Mouse (Mus musculus) testis, postnatal 10 days (tissue): ENCODE measurements around the gene Asb15.

Experiments used
- DNase-seq: peaks from one replicate; pipeline ENCODE4 v3.0.0; 2021; ENCODE audit warnings: low spot score

Gene Asb15

DNA sequence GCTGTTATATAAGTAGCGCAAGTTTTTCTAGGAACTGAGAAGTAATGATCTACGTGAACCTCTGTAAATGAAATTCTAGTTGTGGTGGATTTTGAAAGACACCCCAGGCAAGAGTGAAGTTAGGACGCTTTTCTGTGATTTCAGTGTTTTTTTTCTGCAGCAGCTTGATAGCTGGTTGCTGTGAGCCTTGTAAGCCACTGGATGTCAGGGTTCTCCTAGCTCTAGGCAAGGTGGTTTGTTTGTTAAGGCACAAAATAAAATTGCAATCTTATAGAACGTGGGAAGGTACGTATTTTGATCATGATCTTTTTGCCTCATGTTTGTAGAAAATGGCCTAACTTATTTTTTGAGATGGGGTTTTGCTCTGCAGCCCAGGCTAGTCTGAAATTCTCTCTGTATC lies 41.0 kb downstream of the Asb15 start:
- DNase-seq = no peak

GRCm38 (mm10) chr6:24569711-24570110 lies 41.8 kb downstream of the Asb15 start:
- DNase-seq = no peak

GRCm38 (mm10) chr6:24570278-24570677 lies 42.3 kb downstream of the Asb15 start:
- DNase-seq = no peak

DNA sequence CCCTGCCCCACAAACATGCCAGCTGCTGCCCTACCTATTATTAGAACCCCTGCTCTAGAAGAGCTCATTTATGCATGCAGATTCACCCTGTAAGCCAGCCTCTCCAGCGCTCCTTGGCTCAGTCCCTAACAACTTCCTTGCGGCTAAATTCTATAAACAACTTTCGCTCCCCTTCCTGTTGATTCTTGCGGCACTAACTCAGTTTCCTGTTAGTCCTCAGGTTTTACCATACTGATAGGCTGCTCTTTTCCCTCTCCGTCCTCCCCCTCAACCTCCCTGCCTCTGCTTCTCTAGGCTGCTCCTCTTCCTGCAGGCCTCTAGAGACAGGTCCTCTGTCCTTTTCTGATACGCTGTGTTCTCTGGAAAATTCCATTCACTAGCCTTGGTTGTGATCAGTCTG lies 43.2 kb downstream of the Asb15 start:
- DNase-seq = no peak

DNA sequence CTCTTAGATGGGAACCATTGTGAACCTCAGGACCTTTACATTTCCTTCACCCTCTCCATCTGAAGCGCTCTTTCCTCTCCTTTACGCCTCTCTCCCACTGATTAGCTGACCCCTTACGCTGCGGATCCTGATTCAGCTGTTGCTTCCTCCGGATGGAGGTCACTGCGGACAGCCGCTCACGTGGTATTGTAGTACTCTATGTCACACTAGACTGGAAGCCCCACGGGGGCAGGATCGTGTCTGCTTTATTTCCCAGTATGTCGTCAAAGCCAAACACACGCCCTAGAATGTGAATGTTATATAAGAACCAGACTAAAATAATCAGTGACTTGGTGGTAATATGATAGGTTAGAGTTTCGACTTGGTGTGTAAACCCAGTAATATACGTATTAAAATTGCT lies 44.5 kb downstream of the Asb15 start:
- DNase-seq = no peak

- no peak for DNase-seq
Measured at GRCm38 (mm10) chr6:24573319-24573718, 45.4 kb downstream of the Asb15 start.

GRCm38 (mm10) chr6:24583456-24583855 lies 55.5 kb downstream of the Asb15 start:
- DNase-seq = no peak

GRCm38 (mm10) chr6:24585431-24586310 lies 57.7 kb downstream of the Asb15 start:
- DNase-seq = no peak

DNA sequence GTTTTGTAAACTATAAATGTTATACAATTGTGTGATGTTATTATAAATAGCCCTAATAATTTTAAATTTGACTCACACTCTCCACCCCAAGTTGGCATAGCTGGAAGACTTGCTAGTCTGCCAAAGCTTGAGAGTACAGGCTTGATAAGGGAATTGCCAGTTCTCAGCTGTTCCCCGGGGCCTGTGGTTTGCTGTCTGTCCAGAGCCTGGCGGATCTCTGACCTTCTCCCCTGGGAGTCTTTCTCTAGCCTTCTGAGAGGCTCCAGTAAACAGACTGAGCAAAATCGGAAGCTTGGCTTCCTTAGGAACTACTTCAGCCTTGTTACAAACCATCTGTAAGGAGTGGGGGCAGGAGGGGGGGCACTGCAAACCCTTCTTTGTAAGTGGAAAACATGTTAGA lies 58.9 kb downstream of the Asb15 start:
- no peak for DNase-seq

DNA sequence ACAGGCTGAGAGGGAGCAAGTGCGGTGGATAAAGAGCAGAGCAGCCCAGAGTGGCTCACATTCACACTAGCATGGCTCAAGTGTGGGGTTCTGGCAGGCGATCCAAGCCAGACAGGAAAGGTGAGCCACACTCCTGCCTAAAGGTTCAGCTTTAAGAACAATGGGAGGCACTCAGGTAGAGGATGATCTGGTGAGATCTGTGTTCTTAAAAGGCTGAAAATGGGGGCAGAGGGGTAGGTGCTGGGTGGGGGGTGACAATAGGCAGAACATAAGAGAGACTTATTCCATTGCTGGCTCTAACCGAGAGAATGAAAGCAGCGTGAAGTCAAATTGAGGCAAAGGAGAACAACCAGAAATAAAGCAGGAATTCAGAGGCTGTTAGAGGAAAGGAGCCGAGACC lies 62.3 kb downstream of the Asb15 start:
- no peak for DNase-seq

- DNase-seq = no peak
Measured at GRCm38 (mm10) chr6:24591525-24592218, 63.7 kb downstream of the Asb15 start.

DNA sequence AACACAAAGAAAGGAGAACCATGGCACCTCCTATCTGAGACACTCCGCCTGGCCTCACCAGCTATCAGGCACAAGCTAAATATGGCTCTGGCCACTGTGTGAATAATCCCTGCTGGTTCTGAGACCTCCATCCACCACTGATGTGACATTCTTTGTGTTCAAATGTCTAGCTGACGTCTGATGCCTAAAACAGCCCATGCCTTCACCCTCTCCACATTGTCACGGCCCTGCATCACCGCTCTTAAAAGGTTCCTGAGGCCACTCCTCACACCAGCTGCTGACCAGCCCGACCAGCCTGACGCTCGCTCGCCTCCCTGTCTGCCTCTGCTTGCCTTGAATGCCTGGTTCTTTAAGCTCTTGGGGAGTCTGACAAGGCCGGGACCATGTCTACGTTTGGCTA lies 69.6 kb downstream of the Asb15 start, which contains the start of gene Lmod2:
Gene Lmod2 (plus strand): TSS at position 263 of the 400 bp plus-strand sequence.
- no peak for DNase-seq

DNA sequence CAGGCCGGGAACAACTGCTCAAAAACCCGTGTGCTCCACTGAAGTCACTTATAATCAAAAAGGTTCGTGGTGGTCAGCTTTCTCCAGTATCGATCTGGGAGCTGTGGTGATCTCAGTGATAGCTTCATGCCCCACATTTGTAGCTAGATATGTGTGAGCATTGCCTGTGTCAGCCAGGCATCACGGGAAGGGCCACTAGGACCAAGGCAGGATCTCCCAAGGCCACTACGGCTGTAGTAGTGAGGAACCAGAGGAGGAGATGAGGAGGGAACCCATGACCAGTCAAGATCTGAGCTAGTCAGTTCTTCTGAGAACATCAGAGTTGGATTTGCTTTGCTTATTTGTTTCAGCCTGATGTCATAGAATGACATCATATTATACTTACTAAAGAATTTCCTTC lies 71.2 kb downstream of the Asb15 start:
- DNase-seq = no peak

DNA sequence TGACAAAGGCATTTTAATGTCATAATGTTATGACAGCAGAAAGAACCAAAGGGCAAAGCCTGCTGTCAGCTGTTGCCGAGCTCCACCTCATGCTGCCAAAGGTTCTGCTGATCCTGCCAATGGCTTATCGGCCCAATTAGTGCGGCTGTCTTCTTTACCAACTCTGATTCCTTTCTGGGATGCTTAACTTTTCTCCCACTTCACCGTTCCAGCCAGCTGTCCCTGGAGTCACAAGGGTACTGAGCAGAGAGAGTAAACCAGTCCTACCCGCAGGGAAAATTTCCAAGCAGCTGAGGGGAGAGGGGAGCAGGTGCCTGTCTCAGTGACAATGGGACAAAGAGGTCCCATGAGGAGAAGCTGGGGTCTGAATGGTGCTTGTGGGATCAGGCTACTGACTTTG lies 71.7 kb downstream of the Asb15 start:
- no peak for DNase-seq

GRCm38 (mm10) chr6:24600134-24600533 lies 72.2 kb downstream of the Asb15 start:
- no peak for DNase-seq

DNA sequence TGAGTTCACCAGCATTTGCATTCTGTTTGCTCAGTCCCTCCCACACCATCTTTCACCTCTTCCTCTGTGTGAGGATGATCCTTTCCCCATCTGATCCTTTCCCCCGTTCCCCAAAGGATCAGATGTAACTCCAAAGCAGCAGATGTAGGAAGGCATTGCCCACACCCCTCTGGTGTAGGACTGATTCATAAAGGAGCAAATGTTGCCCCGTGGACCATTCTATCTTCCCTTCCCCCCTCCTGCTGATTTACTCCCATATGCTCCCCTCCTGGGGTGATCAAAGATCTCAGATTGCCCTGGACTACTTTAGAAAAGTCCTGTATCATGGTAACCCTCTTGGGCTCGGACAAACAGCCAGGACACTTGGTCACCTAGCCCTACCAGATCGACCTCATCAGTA lies 72.8 kb downstream of the Asb15 start:
- no peak for DNase-seq

DNA sequence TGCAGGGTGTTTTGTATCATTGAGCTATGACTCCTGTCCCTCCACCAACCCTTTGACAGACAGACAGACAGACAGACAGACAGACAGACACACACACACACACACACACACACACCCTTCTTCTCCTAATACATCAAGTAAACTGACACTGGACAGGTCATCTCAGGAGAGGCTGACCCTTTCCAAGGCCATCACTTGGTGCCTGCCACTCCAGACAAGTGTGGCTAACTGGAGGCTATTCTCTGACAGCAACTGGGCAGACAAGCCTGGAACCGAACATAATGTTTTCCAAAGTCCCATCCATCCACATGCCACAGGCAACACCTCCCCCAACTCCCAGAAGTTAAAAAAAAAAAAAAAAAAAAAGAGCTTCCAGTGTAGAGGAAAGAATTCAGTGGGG lies 73.7 kb downstream of the Asb15 start:
- DNase-seq = no peak

GRCm38 (mm10) chr6:24602351-24602750 lies 74.4 kb downstream of the Asb15 start:
- no peak for DNase-seq

GRCm38 (mm10) chr6:24602993-24603392 lies 75.0 kb downstream of the Asb15 start:
- DNase-seq = no peak

DNA sequence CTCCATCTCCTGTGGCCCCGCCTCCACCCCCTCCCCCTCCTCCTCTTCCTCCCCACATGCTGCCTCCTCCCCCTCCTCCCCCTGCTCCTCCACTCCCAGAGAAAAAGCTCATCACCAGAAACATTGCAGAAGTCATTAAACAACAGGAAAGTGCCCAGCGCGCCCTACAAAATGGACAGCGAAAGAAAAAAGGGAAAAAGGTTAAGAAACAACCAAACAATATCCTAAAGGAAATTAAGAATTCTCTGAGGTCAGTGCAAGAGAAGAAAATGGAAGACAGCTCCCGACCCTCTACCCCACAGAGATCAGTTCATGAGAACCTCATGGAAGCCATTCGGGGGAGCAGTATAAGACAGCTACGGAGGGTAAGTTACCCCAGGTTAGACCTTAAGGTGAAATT lies 76.3 kb downstream of the Asb15 start:
- no peak for DNase-seq

- DNase-seq = no peak
Measured at GRCm38 (mm10) chr6:24605631-24606030, 77.7 kb downstream of the Asb15 start.

DNA sequence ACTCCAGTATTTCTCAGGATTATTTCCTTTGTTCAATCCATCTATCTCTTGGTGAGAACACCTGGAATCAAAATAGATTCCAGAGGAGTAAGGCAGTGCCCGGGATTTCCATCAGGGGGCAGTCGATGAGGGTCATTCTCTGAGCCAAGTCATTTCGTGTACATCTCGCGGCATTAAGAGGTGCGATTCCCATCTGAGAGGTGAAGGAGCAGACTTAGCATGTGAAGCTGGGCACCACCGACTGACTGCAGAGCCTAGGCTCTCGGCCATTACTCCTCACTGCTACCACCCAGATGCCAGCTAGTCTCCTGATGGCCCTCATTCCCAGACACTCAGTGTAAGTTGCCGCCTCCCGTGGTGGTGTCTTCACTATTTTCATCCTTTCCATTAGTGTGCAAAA lies 78.6 kb downstream of the Asb15 start:
- no peak for DNase-seq

DNA sequence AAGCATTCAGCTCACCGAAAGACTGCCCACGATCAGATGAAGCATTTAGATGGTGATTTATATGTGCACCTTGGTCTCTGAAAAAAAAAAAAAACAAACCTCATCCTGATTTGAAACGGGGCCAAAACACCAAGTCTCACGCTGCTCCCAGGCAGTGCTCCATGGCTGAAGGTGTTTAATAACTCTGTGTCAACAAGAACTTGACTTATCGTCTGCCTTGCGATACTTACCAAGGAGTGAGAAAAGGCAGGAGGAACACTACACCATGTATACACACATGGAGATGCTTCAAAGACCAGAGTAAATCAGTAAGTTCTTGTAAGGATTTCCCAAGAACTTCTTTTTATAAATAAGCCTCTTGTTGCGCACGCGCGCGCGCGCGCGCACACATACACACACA lies 79.6 kb downstream of the Asb15 start:
- no peak for DNase-seq

- no peak for DNase-seq
Measured at GRCm38 (mm10) chr6:24608129-24608528, 80.2 kb downstream of the Asb15 start.
